In the genomic region with DNA sequence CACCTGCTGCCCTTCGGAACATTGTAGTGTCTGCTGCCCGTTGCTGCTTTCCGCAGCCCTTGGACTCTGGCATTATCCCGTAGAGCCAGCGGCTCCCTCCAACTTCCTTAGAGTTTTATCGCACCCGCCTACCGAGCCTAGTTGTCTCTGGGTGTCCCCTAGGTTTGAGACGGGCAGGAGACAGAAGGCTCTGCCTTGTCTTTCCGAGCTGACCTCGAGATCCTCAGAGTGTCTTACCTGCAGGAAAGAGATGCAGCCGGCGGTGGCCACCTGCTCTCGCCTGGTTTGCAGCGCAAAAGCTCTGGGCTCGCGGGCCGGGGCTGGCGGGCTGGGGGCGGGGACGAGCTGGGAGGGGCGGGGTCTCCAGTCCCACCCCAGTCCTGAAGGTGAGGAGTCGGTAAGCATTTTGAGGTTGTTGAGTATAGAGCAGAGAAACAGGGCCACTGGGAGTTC, we compare ENCODE assay signal across 8 mouse cellular contexts. TPM values are rescaled to one million over a fixed set of nuclear protein-coding genes. Genes with fewer than 3 reads are reported as not detected.
DNase-seq lines count a peak whose midpoint lies in the region; ATAC-seq lines count a peak whose summit lies in the region.

TSS of gene Zfp385c (minus strand) at position 292 of the 453 bp plus-strand sequence.

- no peaks in the 10 kb centered on the region for H3K36me3 ChIP-seq in hindbrain, embryonic 15.5 days
- peaks cover 11% of the 10 kb centered on the region for H3K36me3 ChIP-seq in megakaryocyte, embryonic 14.5 days (replicated peaks; ENCODE audit: low read length)

- peaks cover 21% of the 10 kb centered on the region for H3K27me3 ChIP-seq in hindbrain, embryonic 15.5 days
- H3K27me3 ChIP-seq in megakaryocyte, embryonic 14.5 days (replicated peaks): peaks cover 39% of the 10 kb centered on the region

- WGBS in hindbrain, embryonic 15.5 days: 2% methylated on average over 23 of the region's 23 CpGs

- ATAC-seq in CD4-positive, CD25-positive, alpha-beta regulatory T cell, adult 4 months: peak; percentile 39
- no peak for ATAC-seq in hindbrain, embryonic 15.5 days (ENCODE audit: low FRiP score, low read depth)
- no peak for ATAC-seq in cerebellum, adult (ENCODE audit: insufficient number of reproducible peaks, low FRiP score, low TSS enrichment)

- no peak within 1 kb of the TSS for H3K27ac ChIP-seq in hindbrain, embryonic 15.5 days (replicated peaks)

- H3K4me3 ChIP-seq in hindbrain, embryonic 15.5 days: peak within 1 kb of the TSS; percentile 21
- peak within 1 kb of the TSS; percentile 90 for H3K4me3 ChIP-seq in megakaryocyte, embryonic 14.5 days (replicated peaks)

- H3K9ac ChIP-seq in hindbrain, embryonic 15.5 days: no peak within 1 kb of the TSS

- peak; percentile 34 for DNase-seq in embryo, embryonic 11 days
- no peak for DNase-seq in embryo, embryonic 10.5 days (ENCODE audit: low spot score)
- no peak for DNase-seq in left cerebral cortex, adult 11 months (ENCODE audit: low spot score)
- DNase-seq in frontal cortex, postnatal 25 days (ENCODE audit: low spot score in 2 of 2): no peak

- H3K4me1 ChIP-seq in hindbrain, embryonic 15.5 days (replicated peaks): peaks cover 18% of the 10 kb centered on the region
- peaks cover 31% of the 10 kb centered on the region for H3K4me1 ChIP-seq in megakaryocyte, embryonic 14.5 days

- H3K9me3 ChIP-seq in hindbrain, embryonic 15.5 days: no peaks in the 10 kb centered on the region
- H3K9me3 ChIP-seq in megakaryocyte, embryonic 14.5 days: no peaks in the 10 kb centered on the region

- H3K4me2 ChIP-seq in hindbrain, embryonic 15.5 days: peak within 1 kb of the TSS; percentile 51

RNA-seq across cellular contexts. Expression of gene Zfp385c, which starts in this region (rescaled TPM):
- polyA plus RNA-seq in CD4-positive, CD25-positive, alpha-beta regulatory T cell, adult 4 months (2017; shearing (Covaris generic)): under 1 TPM in 1 of 2 experiments, not detected in 1; 0.23 TPM
- 0.82 and 0.94 TPM in 2 replicates for polyA plus RNA-seq in hindbrain, embryonic 15.5 days (2015; fragmentation: Nextera tagmentation; extraction: Ambion mirVana)
- 0.39 TPM in 1 of 2 replicates, not detected in the other for polyA plus RNA-seq in megakaryocyte, embryonic 14.5 days (2012; ENCODE audit: insufficient read depth, low replicate concordance)

Comparison
In these comparisons a context has a peak if more than half of its experiments do, and no peak if none do; other contexts are left out.
1. Peak in ATAC-seq in CD4-positive, CD25-positive, alpha-beta regulatory T cell, adult 4 months; RNA of the gene not detected or under 1 TPM.